ENCODE assay signal across 24 mouse cellular contexts in the genomic region with DNA sequence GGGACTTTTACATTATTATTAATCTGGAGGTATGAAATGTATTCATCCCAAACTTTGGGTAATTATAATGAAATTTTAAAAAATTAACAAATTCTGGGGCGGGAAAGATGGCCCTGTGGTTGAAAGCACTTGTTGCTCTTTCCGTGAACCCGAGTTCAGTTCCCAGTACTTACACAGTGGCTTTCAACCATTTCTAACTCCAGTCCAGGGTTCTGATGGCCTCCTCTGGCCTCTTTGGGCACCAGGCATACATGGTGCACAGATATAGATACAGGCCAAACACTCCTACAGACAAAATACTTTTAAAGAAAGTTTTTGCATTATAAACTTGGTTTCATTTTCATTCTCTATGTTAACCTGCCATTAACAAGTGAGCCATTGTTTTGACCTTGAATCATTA.
"Had no signal": no experiment of that assay in that cellular context is flagged by ENCODE, and none has a peak within 500 bp of the region (broad histone marks: within the 10 kb centered on the region; RNA-seq: fewer than 3 reads in every experiment).

No protein-coding gene starts in this region.

- H3K4me3 ChIP-seq: heart, embryonic 10.5 days; heart, embryonic 12.5 days; hindbrain, embryonic 10.5 days; hindbrain, embryonic 12.5 days; kidney, embryonic 15.5 days; limb, embryonic 10.5 days; limb, embryonic 12.5 days; liver, embryonic 13.5 days had no signal

- H3K4me1 ChIP-seq: heart, embryonic 12.5 days; hindbrain, embryonic 12.5 days; limb, embryonic 10.5 days had no signal

- H3K4me2 ChIP-seq: heart, embryonic 12.5 days; hindbrain, embryonic 12.5 days; hindbrain, embryonic 14.5 days; kidney, embryonic 15.5 days; limb, embryonic 12.5 days; liver, embryonic 13.5 days had no signal

- H3K9ac ChIP-seq: heart, embryonic 12.5 days; hindbrain, embryonic 12.5 days; hindbrain, embryonic 14.5 days; kidney, embryonic 15.5 days; limb, embryonic 12.5 days; liver, embryonic 13.5 days had no signal

- H3K27ac ChIP-seq: gastrocnemius, adult 2 months; heart, embryonic 10.5 days; hindbrain, embryonic 10.5 days; hindbrain, embryonic 12.5 days; hindbrain, embryonic 14.5 days; kidney, embryonic 15.5 days; kidney, postnatal 0 days; limb, embryonic 10.5 days; limb, embryonic 12.5 days; liver, embryonic 13.5 days had no signal

- DNase-seq: gastrocnemius, adult 2 months; gastrocnemius, postnatal 10 days; gastrocnemius, postnatal 25 days; heart, postnatal 10 days; heart, postnatal 4 days; kidney, adult 11 months; kidney, adult 2 months; kidney, adult 9 months; kidney, postnatal 14 days; kidney, postnatal 36 days; layer of hippocampus, postnatal 36 days; liver; liver, embryonic 13.5 days had no signal

- H3K36me3 ChIP-seq: heart, embryonic 10.5 days; heart, embryonic 12.5 days; hindbrain, embryonic 10.5 days; hindbrain, embryonic 12.5 days; kidney, embryonic 15.5 days; limb, embryonic 10.5 days; limb, embryonic 12.5 days; liver, embryonic 13.5 days had no signal

- ATAC-seq: hindbrain, embryonic 16.5 days; intestine, embryonic 16.5 days had no signal

- H3K27me3 ChIP-seq: heart, embryonic 12.5 days; hindbrain, embryonic 12.5 days; kidney, embryonic 15.5 days; limb, embryonic 12.5 days; liver, embryonic 13.5 days had no signal

- H3K9me3 ChIP-seq: heart, embryonic 10.5 days; heart, embryonic 12.5 days; hindbrain, embryonic 10.5 days; hindbrain, embryonic 12.5 days; kidney, embryonic 15.5 days; limb, embryonic 10.5 days; limb, embryonic 12.5 days; liver, embryonic 13.5 days had no signal
